Mouse (Mus musculus) olfactory bulb, adult 2 months (tissue): Measurements from ENCODE around the gene Entpd1. TPM values are rescaled to one million over a fixed set of nuclear protein-coding genes. Genes with fewer than 3 reads are reported as not detected.
A peak's percentile ranks its signal among the peaks of the same experiment; 100 is the strongest.

Experiments used
- H3K27ac ChIP-seq: fragments of 200-500 bp; 2 replicates; pipeline ENCODE4 v1.5.1; 2012; ENCODE audit warnings: low read depth, low read length; ENCODE audit not compliant: insufficient read depth
- H3K4me1 ChIP-seq: fragments of 200-500 bp; 2 replicates; pipeline ENCODE4 v1.6.1; 2012; ENCODE audit warnings: low read length; ENCODE audit not compliant: control insufficient read depth, insufficient read depth
- H3K4me3 ChIP-seq: fragments of 200-500 bp; 2 replicates; pipeline ENCODE4 v1.5.1; 2012; ENCODE audit warnings: mild to moderate bottlenecking, low read depth, low read length, moderate library complexity; ENCODE audit not compliant: insufficient read depth
- CTCF ChIP-seq: fragments of 200-500 bp; IDR thresholded peaks from 2 replicates; pipeline ENCODE4 v1.5.1; 2012; ENCODE audit warnings: low read depth, mild to moderate bottlenecking, low read length, moderate library complexity; ENCODE audit not compliant: insufficient read depth
- POLR2A ChIP-seq: fragments of 200-500 bp; IDR thresholded peaks from 2 replicates; pipeline ENCODE4 v1.6.1; 2012; ENCODE audit warnings: mild to moderate bottlenecking, low read depth, low read length, moderate library complexity; ENCODE audit not compliant: insufficient read depth
- WGBS: fragments of 180-500 bp; shearing (Covaris S2); methylation state at CpG from one replicate; pipeline ENCODE4 v1.1.7; 2018; 5-methylcytosine and 5-hydroxymethylcytosine counted together
- polyA plus RNA-seq: library from polyadenylated mRNA; stranded (reverse); fragments of >200 nt; gene quantifications from 2 replicates; pipeline ENCODE4 v1.2.4, GENCODE M21; 2012; ENCODE audit warnings: low replicate concordance; ENCODE audit not compliant: missing spikeins, insufficient read depth, insufficient read length

Gene Entpd1
- polyA plus RNA-seq, 1 experiment: not detected

GRCm38 (mm10) chr19:40722137-40723038 is 110.2 kb downstream of the Entpd1 start:
- Histone ChIP-seq H3K4me1 (peaks cover 14% of the 10 kb centered on the region), H3K27ac (peak overlapping the region; percentile 54; the same call in 1 of the 2 replicates), H3K4me3 (no peak overlapping the region)
- 40% methylated on average over 11 of the region's 11 CpGs for WGBS
- no peak for TF ChIP-seq POLR2A
- TF ChIP-seq CTCF: no peak

- Histone ChIP-seq H3K27ac (0 out of 2 replicates have a peak overlapping the region, but pooled peaks have one; percentile 30), H3K4me3 (no peak overlapping the region), H3K4me1 (peaks cover 14% of the 10 kb centered on the region)
- TF ChIP-seq CTCF: no peak
- no peak for TF ChIP-seq POLR2A
- WGBS: 45% methylated on average over 10 of the region's 10 CpGs
Measured at GRCm38 (mm10) chr19:40723516-40723915, 111.3 kb downstream of the Entpd1 start.

- Histone ChIP-seq H3K27ac (no peak overlapping the region), H3K4me1 (peaks cover 22% of the 10 kb centered on the region), H3K4me3 (no peak overlapping the region)
- WGBS: 91% methylated on average over 4 of the region's 4 CpGs
- TF ChIP-seq CTCF (no peak), POLR2A (no peak)
Measured at GRCm38 (mm10) chr19:40726148-40726547, 114.0 kb downstream of the Entpd1 start.

GRCm38 (mm10) chr19:40726614-40727013 is 114.4 kb downstream of the Entpd1 start:
- H3K4me3 ChIP-seq: no peak overlapping the region
- no peak for TF ChIP-seq POLR2A
- no peak for TF ChIP-seq CTCF
- no peak overlapping the region for H3K27ac ChIP-seq
- WGBS: 82% methylated on average over 2 of the region's 2 CpGs
- H3K4me1 ChIP-seq: peaks cover 21% of the 10 kb centered on the region

GRCm38 (mm10) chr19:40728213-40728612 is 116.0 kb downstream of the Entpd1 start:
- 89% methylated on average over 4 of the region's 4 CpGs for WGBS
- Histone ChIP-seq H3K4me1 (peaks cover 19% of the 10 kb centered on the region), H3K4me3 (no peak overlapping the region), H3K27ac (no peak overlapping the region)
- TF ChIP-seq CTCF: no peak
- no peak for TF ChIP-seq POLR2A

- WGBS: 55% methylated on average over 12 of the region's 12 CpGs
- peaks cover 18% of the 10 kb centered on the region for H3K4me1 ChIP-seq
- H3K27ac ChIP-seq: no peak overlapping the region
- no peak for TF ChIP-seq CTCF
- TF ChIP-seq POLR2A: no peak
- H3K4me3 ChIP-seq: no peak overlapping the region
Measured at GRCm38 (mm10) chr19:40728732-40729420, 116.7 kb downstream of the Entpd1 start.

GRCm38 (mm10) chr19:40733409-40733808 is 121.2 kb downstream of the Entpd1 start:
- WGBS: 40% methylated on average over 10 of the region's 10 CpGs
- Histone ChIP-seq H3K4me3 (no peak overlapping the region), H3K4me1 (peaks cover 28% of the 10 kb centered on the region), H3K27ac (peak overlapping the region; percentile 49)
- TF ChIP-seq CTCF (no peak), POLR2A (no peak)

- H3K4me3 ChIP-seq: no peak overlapping the region
- WGBS: 27% methylated on average over 4 of the region's 4 CpGs
- TF ChIP-seq POLR2A (no peak), CTCF (no peak)
- peaks cover 25% of the 10 kb centered on the region for H3K4me1 ChIP-seq
- peak overlapping the region; percentile 49 for H3K27ac ChIP-seq
Measured at GRCm38 (mm10) chr19:40733849-40734248, 121.7 kb downstream of the Entpd1 start.

GRCm38 (mm10) chr19:40736680-40737512 is 124.7 kb downstream of the Entpd1 start:
- Histone ChIP-seq H3K4me3 (peak overlapping the region; percentile 36), H3K27ac (peak overlapping the region; percentile 78), H3K4me1 (peaks cover 17% of the 10 kb centered on the region)
- 15% methylated on average over 17 of the region's 17 CpGs for WGBS
- TF ChIP-seq CTCF: peak; percentile 53
- no peak for TF ChIP-seq POLR2A
